Mouse (Mus musculus): ENCODE measurements around the gene Olfr1497. TPM values are rescaled to one million over a fixed set of nuclear protein-coding genes. Genes with fewer than 3 reads are reported as not detected.

Gene Olfr1497
- polyA plus RNA-seq, 1 experiment from 2014 or later, result not detected

DNA sequence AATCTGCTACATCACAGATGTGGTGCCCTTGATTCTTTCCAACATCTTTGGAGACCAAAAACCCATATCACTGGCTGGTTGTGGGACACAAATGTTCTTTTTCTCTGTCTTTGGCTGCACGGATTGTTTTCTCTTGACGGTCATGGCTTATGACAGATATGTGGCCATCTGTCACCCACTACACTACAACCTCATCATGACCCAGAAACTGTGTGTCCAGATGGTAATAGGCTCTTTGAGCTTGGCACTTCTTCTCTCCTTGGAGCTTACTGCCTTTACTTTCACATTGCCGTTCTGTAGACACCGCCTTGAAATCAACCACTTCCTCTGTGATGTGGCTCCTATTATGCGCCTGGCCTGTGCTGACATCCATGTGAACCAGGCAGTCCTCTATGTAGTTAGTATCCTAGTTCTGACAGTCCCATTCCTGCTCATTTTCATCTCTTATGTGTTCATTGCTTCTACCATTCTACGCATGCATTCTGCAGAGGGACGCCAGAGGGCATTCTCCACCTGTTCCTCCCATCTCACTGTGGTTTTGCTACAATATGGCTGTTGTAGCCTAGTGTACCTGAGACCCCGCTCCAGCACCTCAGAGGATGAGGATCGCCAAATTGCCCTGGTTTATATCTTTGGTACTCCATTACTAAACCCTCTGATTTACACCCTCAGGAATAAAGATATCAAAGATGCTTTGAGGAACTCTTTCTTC, 29.3 kb downstream of the Olfr1497 start:
- H3K27me3 ChIP-seq (ENCODE audit: control insufficient read depth, insufficient read depth, low read depth, low read length), result no peaks in the 10 kb centered on the region
- H3K4me3 ChIP-seq (ENCODE audit: low read length), result no peak overlapping the region
- no peak overlapping the region for H3K27ac ChIP-seq (ENCODE audit: low read length)
- ATAC-seq (ENCODE audit: low read depth), result no peak
- no peaks in the 10 kb centered on the region for H3K9me3 ChIP-seq (ENCODE audit: control insufficient read depth, low read length)
- no peaks in the 10 kb centered on the region for H3K36me3 ChIP-seq (ENCODE audit: control insufficient read depth, insufficient read depth, low read length)
- 89% methylated on average over 9 of the region's 9 CpGs for WGBS
- H3K4me2 ChIP-seq (ENCODE audit: low read depth, low read length), result no peak overlapping the region
- no peaks in the 10 kb centered on the region for H3K4me1 ChIP-seq (replicated peaks; ENCODE audit: control insufficient read depth, insufficient read depth, low read length)
- H3K9ac ChIP-seq (ENCODE audit: low read length), result no peak overlapping the region

DNA sequence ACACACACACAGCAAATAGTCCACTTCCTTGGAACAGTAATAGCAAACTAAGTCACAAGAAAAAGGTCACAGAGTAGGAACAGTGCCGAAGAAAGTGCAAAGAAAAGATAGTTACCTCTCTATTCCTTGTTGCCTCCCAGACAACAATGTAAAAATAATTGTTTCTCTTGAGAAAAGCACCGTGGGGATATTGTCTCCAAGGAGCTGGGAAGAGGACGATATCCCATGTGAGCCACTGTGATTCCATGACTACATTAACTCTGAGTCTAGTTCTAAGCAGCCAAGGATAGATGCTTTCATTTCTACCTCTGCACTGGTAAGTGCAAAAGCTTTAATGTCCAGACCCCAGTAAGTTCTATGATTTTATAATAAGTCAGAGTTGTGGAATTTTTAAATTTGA, 33.7 kb downstream of the Olfr1497 start, which contains the start of gene Olfr1495:
TSS of gene Olfr1495 (plus strand) at position 301 of the 400 bp plus-strand sequence.
- H3K4me3 ChIP-seq (ENCODE audit: low read length), result no peak within 1 kb of the TSS
- 71% methylated on average over 3 of the region's 3 CpGs for WGBS
- no peaks in the 10 kb centered on the region for H3K4me1 ChIP-seq (replicated peaks; ENCODE audit: control insufficient read depth, insufficient read depth, low read length)
- no peak for ATAC-seq (ENCODE audit: low read depth)
- H3K36me3 ChIP-seq (ENCODE audit: control insufficient read depth, insufficient read depth, low read length), result no peaks in the 10 kb centered on the region
- H3K27ac ChIP-seq (ENCODE audit: low read length), result no peak within 1 kb of the TSS
- H3K9me3 ChIP-seq (ENCODE audit: control insufficient read depth, low read length), result no peaks in the 10 kb centered on the region
- H3K27me3 ChIP-seq (ENCODE audit: control insufficient read depth, insufficient read depth, low read depth, low read length), result no peaks in the 10 kb centered on the region
- no peak within 1 kb of the TSS for H3K4me2 ChIP-seq (ENCODE audit: low read depth, low read length)
- no peak within 1 kb of the TSS for H3K9ac ChIP-seq (ENCODE audit: low read length)

GRCm38 (mm10) chr19:13749366-13749765, 48.6 kb downstream of the Olfr1497 start:
- H3K36me3 ChIP-seq (ENCODE audit: control insufficient read depth, insufficient read depth, low read length), result no peaks in the 10 kb centered on the region
- H3K9ac ChIP-seq (ENCODE audit: low read length), result no peak overlapping the region
- no peak for ATAC-seq (ENCODE audit: low read depth)
- H3K9me3 ChIP-seq (ENCODE audit: control insufficient read depth, low read length), result no peaks in the 10 kb centered on the region
- no peaks in the 10 kb centered on the region for H3K27me3 ChIP-seq (ENCODE audit: control insufficient read depth, insufficient read depth, low read depth, low read length)
- no peak overlapping the region for H3K4me3 ChIP-seq (ENCODE audit: low read length)
- 58% methylated on average over 1 of the region's 1 CpGs for WGBS
- no peak overlapping the region for H3K4me2 ChIP-seq (ENCODE audit: low read depth, low read length)
- no peak overlapping the region for H3K27ac ChIP-seq (ENCODE audit: low read length)
- no peaks in the 10 kb centered on the region for H3K4me1 ChIP-seq (replicated peaks; ENCODE audit: control insufficient read depth, insufficient read depth, low read length)

Other genes starting within 250 kb of the Olfr1497 start
- not detected in 2 replicates for gene Olfr1484, start 214.7 kb downstream of the Olfr1497 start, polyA plus RNA-seq (2015; fragmentation: Nextera tagmentation; extraction: Ambion mirVana)
- gene Olfr1487, start 180.8 kb downstream of the Olfr1497 start, polyA plus RNA-seq (2015; fragmentation: Nextera tagmentation; extraction: Ambion mirVana), result not detected in 2 replicates
- not detected in 2 replicates for gene Olfr1489, start 166.6 kb downstream of the Olfr1497 start, polyA plus RNA-seq (2015; fragmentation: Nextera tagmentation; extraction: Ambion mirVana)
- not detected in 2 replicates for gene Olfr1490, start 147.1 kb downstream of the Olfr1497 start, polyA plus RNA-seq (2015; fragmentation: Nextera tagmentation; extraction: Ambion mirVana)
- gene Olfr1491, start 100.9 kb downstream of the Olfr1497 start, polyA plus RNA-seq (2015; fragmentation: Nextera tagmentation; extraction: Ambion mirVana), result not detected in 2 replicates
- gene Olfr1493-ps1, start 74.9 kb downstream of the Olfr1497 start, polyA plus RNA-seq (2015; fragmentation: Nextera tagmentation; extraction: Ambion mirVana), result not detected in 2 replicates
- not detected in 2 replicates for gene Olfr1494, start 58.5 kb downstream of the Olfr1497 start, polyA plus RNA-seq (2015; fragmentation: Nextera tagmentation; extraction: Ambion mirVana)
- not detected in 2 replicates for gene Olfr1495, start 33.6 kb downstream of the Olfr1497 start, polyA plus RNA-seq (2015; fragmentation: Nextera tagmentation; extraction: Ambion mirVana)
- not detected in 2 replicates for gene Olfr1496, start 20.3 kb downstream of the Olfr1497 start, polyA plus RNA-seq (2015; fragmentation: Nextera tagmentation; extraction: Ambion mirVana)
- not detected in 2 replicates for gene Olfr1499, start 21.2 kb upstream of the Olfr1497 start, polyA plus RNA-seq (2015; fragmentation: Nextera tagmentation; extraction: Ambion mirVana)
- not detected in 2 replicates for gene Olfr1500, start 32.3 kb upstream of the Olfr1497 start, polyA plus RNA-seq (2015; fragmentation: Nextera tagmentation; extraction: Ambion mirVana)
- gene Olfr1501, start 52.5 kb upstream of the Olfr1497 start, polyA plus RNA-seq (2015; fragmentation: Nextera tagmentation; extraction: Ambion mirVana), result not detected in 2 replicates
- not detected in 2 replicates for gene Olfr1502, start 63.6 kb upstream of the Olfr1497 start, polyA plus RNA-seq (2015; fragmentation: Nextera tagmentation; extraction: Ambion mirVana)
- gene Olfr1504, start 99.7 kb upstream of the Olfr1497 start, polyA plus RNA-seq (2015; fragmentation: Nextera tagmentation; extraction: Ambion mirVana), result not detected in 2 replicates
- not detected in 2 replicates for gene Olfr1505, start 115.3 kb upstream of the Olfr1497 start, polyA plus RNA-seq (2015; fragmentation: Nextera tagmentation; extraction: Ambion mirVana)